Mouse (Mus musculus): ENCODE data around the gene Mbd4.

GRCm38 (mm10) chr6:115792691-115793215 is 60.4 kb downstream of the Mbd4 start:
- TF ChIP-seq POLR2A (IDR thresholded peaks at IDR 0.05; ENCODE audit: borderline replicate concordance, insufficient read depth, low read length) (no peak), CTCF (IDR thresholded peaks at IDR 0.05; ENCODE audit: borderline replicate concordance, insufficient read depth, low read depth, low read length) (no peak)
